Mouse (Mus musculus): ENCODE measurements at regions not wholly inside any gene's neighbourhood (a gene's known extent, or its start where the extent isn't known, plus 50 kb on each side); places are given as distances from the start of the nearest gene placed in this dataset.

GRCm38 (mm10) chr4:56374466-56374865 is 365.4 kb upstream of the Gm26657 start:
- DNase-seq (no peak), ATAC-seq (ENCODE audit: low FRiP score, low TSS enrichment) (no peak)
- H3K4me3 ChIP-seq (replicated peaks; ENCODE audit: low read depth, low read length) = no peak overlapping the region
- H3K36me3 ChIP-seq (ENCODE audit: control insufficient read depth, insufficient read depth, low read length) = no peaks in the 10 kb centered on the region
- WGBS = 93% methylated on average over 3 of the region's 3 CpGs
- no peaks in the 10 kb centered on the region for H3K4me1 ChIP-seq (ENCODE audit: control insufficient read depth, insufficient read depth, low read length)
- H3K9me3 ChIP-seq (ENCODE audit: control insufficient read depth, low read length) = no peaks in the 10 kb centered on the region
- H3K27me3 ChIP-seq (ENCODE audit: control insufficient read depth, insufficient read depth, low read length) = no peaks in the 10 kb centered on the region
- H3K27ac ChIP-seq (replicated peaks; ENCODE audit: low read depth, low read length) = no peak overlapping the region
- no peak overlapping the region for H3K9ac ChIP-seq (replicated peaks; ENCODE audit: low read length)
- no peak overlapping the region for H3K4me2 ChIP-seq (ENCODE audit: low read length)

DNA sequence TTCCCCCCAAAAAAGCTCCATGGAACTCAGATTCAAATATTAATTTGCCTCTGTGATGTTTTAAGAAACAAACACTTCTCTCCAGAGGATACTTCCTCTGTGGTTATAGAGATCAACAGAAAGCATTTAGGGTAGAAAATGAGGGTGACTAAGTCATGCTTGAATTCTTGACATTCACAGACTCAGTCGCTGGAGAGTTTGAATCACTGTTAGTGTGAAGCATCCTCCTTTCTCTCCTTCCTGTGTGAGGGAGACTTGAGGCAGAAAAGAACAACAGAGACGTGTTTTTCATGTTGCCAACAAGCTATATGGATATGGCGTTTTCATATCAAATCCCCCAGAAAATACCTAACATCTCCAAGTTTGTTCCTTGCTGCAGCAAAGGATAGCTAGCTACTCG is 366.1 kb upstream of the Gm26657 start:
- Histone ChIP-seq H3K27ac (replicated peaks; ENCODE audit: low read depth, low read length) (no peak overlapping the region), H3K4me1 (ENCODE audit: control insufficient read depth, insufficient read depth, low read length) (no peaks in the 10 kb centered on the region), H3K4me2 (ENCODE audit: low read length) (no peak overlapping the region), H3K36me3 (ENCODE audit: control insufficient read depth, insufficient read depth, low read length) (no peaks in the 10 kb centered on the region), H3K9ac (replicated peaks; ENCODE audit: low read length) (no peak overlapping the region), H3K9me3 (ENCODE audit: control insufficient read depth, low read length) (no peaks in the 10 kb centered on the region), H3K4me3 (replicated peaks; ENCODE audit: low read depth, low read length) (no peak overlapping the region), H3K27me3 (ENCODE audit: control insufficient read depth, insufficient read depth, low read length) (no peaks in the 10 kb centered on the region)
- ATAC-seq (ENCODE audit: low FRiP score, low TSS enrichment) (no peak), DNase-seq (no peak)
- WGBS = 82% methylated on average over 4 of the region's 4 CpGs

DNA sequence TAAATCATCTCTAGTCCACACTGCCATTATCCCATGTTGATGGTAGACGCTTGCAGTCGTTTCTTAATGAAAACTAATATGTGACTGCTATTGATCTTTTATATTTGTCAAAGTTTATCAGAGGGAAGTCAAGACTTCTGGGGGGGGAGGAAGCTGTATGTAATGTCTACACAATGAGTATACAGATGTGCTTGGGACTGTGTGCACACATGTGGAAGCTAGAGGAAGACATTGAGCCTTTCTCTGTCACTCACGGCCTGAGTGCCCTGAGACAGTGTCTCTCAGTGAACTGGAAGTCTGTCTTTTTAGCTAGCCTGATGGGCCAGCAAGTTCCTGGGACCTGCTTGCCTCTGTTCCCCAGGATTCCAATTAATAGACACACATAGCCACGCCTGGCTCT is 366.7 kb upstream of the Gm26657 start:
- H3K36me3 ChIP-seq (ENCODE audit: control insufficient read depth, insufficient read depth, low read length) = no peaks in the 10 kb centered on the region
- no peak overlapping the region for H3K4me3 ChIP-seq (replicated peaks; ENCODE audit: low read depth, low read length)
- ATAC-seq (ENCODE audit: low FRiP score, low TSS enrichment) = no peak
- no peaks in the 10 kb centered on the region for H3K27me3 ChIP-seq (ENCODE audit: control insufficient read depth, insufficient read depth, low read length)
- no peak overlapping the region for H3K27ac ChIP-seq (replicated peaks; ENCODE audit: low read depth, low read length)
- 87% methylated on average over 4 of the region's 4 CpGs for WGBS
- no peak overlapping the region for H3K4me2 ChIP-seq (ENCODE audit: low read length)
- no peaks in the 10 kb centered on the region for H3K4me1 ChIP-seq (ENCODE audit: control insufficient read depth, insufficient read depth, low read length)
- DNase-seq = no peak
- no peak overlapping the region for H3K9ac ChIP-seq (replicated peaks; ENCODE audit: low read length)
- H3K9me3 ChIP-seq (ENCODE audit: control insufficient read depth, low read length) = no peaks in the 10 kb centered on the region

DNA sequence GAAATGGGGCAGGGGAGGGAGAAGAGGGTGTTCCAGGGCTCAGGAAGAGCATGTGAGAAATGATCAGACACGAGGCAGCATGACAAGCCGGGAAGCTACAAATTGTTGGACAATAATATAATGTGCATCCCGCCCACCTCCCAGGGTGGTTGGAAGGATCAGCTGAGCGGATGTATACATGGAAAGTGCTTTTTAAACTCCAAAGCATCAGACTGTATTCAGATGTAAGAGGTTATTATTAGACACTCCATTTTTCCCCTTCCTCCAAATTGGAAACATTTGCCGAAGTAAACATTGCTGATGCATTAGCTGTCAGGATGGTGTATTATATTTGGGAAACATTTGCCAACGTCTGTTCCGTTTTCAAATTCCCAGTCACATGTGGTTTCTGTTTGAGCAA is 367.2 kb upstream of the Gm26657 start:
- Histone ChIP-seq H3K27ac (replicated peaks; ENCODE audit: low read depth, low read length) (no peak overlapping the region), H3K4me3 (replicated peaks; ENCODE audit: low read depth, low read length) (no peak overlapping the region), H3K4me1 (ENCODE audit: control insufficient read depth, insufficient read depth, low read length) (no peaks in the 10 kb centered on the region), H3K4me2 (ENCODE audit: low read length) (no peak overlapping the region), H3K36me3 (ENCODE audit: control insufficient read depth, insufficient read depth, low read length) (no peaks in the 10 kb centered on the region), H3K27me3 (ENCODE audit: control insufficient read depth, insufficient read depth, low read length) (no peaks in the 10 kb centered on the region), H3K9ac (replicated peaks; ENCODE audit: low read length) (no peak overlapping the region), H3K9me3 (ENCODE audit: control insufficient read depth, low read length) (no peaks in the 10 kb centered on the region)
- no peak for ATAC-seq (ENCODE audit: low FRiP score, low TSS enrichment)
- no peak for DNase-seq
- WGBS = 84% methylated on average over 7 of the region's 7 CpGs

- H3K4me3 ChIP-seq (replicated peaks; ENCODE audit: low read depth, low read length) = no peak overlapping the region
- no peak overlapping the region for H3K9ac ChIP-seq (replicated peaks; ENCODE audit: low read length)
- no peak for ATAC-seq (ENCODE audit: low FRiP score, low TSS enrichment)
- H3K27me3 ChIP-seq (ENCODE audit: control insufficient read depth, insufficient read depth, low read length) = no peaks in the 10 kb centered on the region
- H3K9me3 ChIP-seq (ENCODE audit: control insufficient read depth, low read length) = no peaks in the 10 kb centered on the region
- H3K36me3 ChIP-seq (ENCODE audit: control insufficient read depth, insufficient read depth, low read length) = no peaks in the 10 kb centered on the region
- H3K27ac ChIP-seq (replicated peaks; ENCODE audit: low read depth, low read length) = no peak overlapping the region
- 86% methylated on average over 6 of the region's 6 CpGs for WGBS
- no peak for DNase-seq
- H3K4me1 ChIP-seq (ENCODE audit: control insufficient read depth, insufficient read depth, low read length) = 0 out of 2 replicates have a peak, but pooled peaks cover 3% of the 10 kb centered on the region
- no peak overlapping the region for H3K4me2 ChIP-seq (ENCODE audit: low read length)
These were observed 375.3 kb upstream of the Gm26657 start for GRCm38 (mm10) chr4:56364594-56364993.

DNA sequence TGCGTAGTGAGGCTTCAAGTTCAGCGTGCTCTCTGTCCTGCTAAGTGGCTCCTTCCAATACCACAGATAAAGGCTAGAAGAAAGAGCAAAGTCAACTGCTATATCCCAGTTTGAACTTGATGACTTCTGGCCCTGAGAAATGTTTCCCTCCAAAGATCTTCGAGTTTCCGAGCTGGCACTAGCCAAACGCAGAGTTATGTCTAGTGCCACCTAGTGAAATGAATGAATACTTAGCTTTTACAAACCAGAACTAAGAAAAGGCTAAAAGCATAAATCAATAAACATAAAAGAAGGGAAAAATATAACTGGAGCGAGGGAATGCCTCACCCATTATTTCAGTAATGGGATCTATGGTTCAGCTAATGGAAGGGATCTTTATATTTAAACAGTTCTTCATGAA is 377.7 kb upstream of the Gm26657 start:
- DNase-seq = peak; percentile 80
- H3K27me3 ChIP-seq (ENCODE audit: control insufficient read depth, insufficient read depth, low read length) = no peaks in the 10 kb centered on the region
- 56% methylated on average over 6 of the region's 6 CpGs for WGBS

GRCm38 (mm10) chr4:56349216-56349615 is 390.7 kb upstream of the Gm26657 start:
- Histone ChIP-seq H3K27ac (replicated peaks; ENCODE audit: low read depth, low read length) (no peak overlapping the region), H3K4me2 (ENCODE audit: low read length) (no peak overlapping the region), H3K9me3 (ENCODE audit: control insufficient read depth, low read length) (no peaks in the 10 kb centered on the region), H3K4me3 (replicated peaks; ENCODE audit: low read depth, low read length) (no peak overlapping the region), H3K36me3 (ENCODE audit: control insufficient read depth, insufficient read depth, low read length) (no peaks in the 10 kb centered on the region), H3K4me1 (ENCODE audit: control insufficient read depth, insufficient read depth, low read length) (no peaks in the 10 kb centered on the region), H3K9ac (replicated peaks; ENCODE audit: low read length) (no peak overlapping the region), H3K27me3 (ENCODE audit: control insufficient read depth, insufficient read depth, low read length) (no peaks in the 10 kb centered on the region)
- WGBS = 89% methylated on average over 5 of the region's 5 CpGs
- DNase-seq (no peak), ATAC-seq (ENCODE audit: low FRiP score, low TSS enrichment) (no peak)

More for the DNA sequence above, 377.7 kb upstream of the Gm26657 start:
- Histone ChIP-seq H3K4me3 (replicated peaks; ENCODE audit: low read depth, low read length) (no peak overlapping the region), H3K27ac (replicated peaks; ENCODE audit: low read depth, low read length) (no peak overlapping the region), H3K9ac (replicated peaks; ENCODE audit: low read length) (no peak overlapping the region), H3K36me3 (ENCODE audit: control insufficient read depth, insufficient read depth, low read length) (no peaks in the 10 kb centered on the region), H3K4me1 (ENCODE audit: control insufficient read depth, insufficient read depth, low read length) (0 out of 2 replicates have a peak, but pooled peaks cover 3% of the 10 kb centered on the region), H3K9me3 (ENCODE audit: control insufficient read depth, low read length) (no peaks in the 10 kb centered on the region), H3K4me2 (ENCODE audit: low read length) (no peak overlapping the region)
- ATAC-seq (ENCODE audit: low FRiP score, low TSS enrichment) = no peak

DNA sequence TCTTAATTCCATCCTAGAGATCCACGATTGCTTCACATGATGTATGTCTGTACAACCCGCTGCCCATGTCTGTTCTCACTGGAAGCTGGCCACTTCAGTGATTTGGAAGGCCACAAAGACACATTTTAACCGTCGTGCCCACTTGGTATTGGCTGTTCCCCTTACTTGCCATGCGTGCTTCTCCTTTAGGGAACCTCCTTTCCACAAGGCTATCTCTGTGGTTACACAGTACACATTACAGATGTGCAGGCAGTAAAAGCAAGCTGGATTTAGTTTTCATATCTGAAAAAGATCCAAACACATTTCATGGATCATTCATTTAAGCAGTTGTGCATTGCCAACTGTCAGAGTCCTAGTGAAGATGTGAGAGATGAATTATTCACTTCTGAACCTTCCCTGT is 414.7 kb upstream of the Gm26657 start:
- no peak overlapping the region for H3K4me3 ChIP-seq (replicated peaks; ENCODE audit: low read depth, low read length)
- no peaks in the 10 kb centered on the region for H3K27me3 ChIP-seq (ENCODE audit: control insufficient read depth, insufficient read depth, low read length)
- ATAC-seq (ENCODE audit: low FRiP score, low TSS enrichment) = no peak
- H3K36me3 ChIP-seq (ENCODE audit: control insufficient read depth, insufficient read depth, low read length) = no peaks in the 10 kb centered on the region
- no peak for DNase-seq
- H3K27ac ChIP-seq (replicated peaks; ENCODE audit: low read depth, low read length) = no peak overlapping the region
- H3K4me2 ChIP-seq (ENCODE audit: low read length) = no peak overlapping the region
- H3K9ac ChIP-seq (replicated peaks; ENCODE audit: low read length) = no peak overlapping the region
- 90% methylated on average over 5 of the region's 5 CpGs for WGBS
- H3K9me3 ChIP-seq (ENCODE audit: control insufficient read depth, low read length) = no peaks in the 10 kb centered on the region
- no peaks in the 10 kb centered on the region for H3K4me1 ChIP-seq (ENCODE audit: control insufficient read depth, insufficient read depth, low read length)

- no peaks in the 10 kb centered on the region for H3K9me3 ChIP-seq (ENCODE audit: control insufficient read depth, low read length)
- H3K27ac ChIP-seq (replicated peaks; ENCODE audit: low read depth, low read length) = no peak overlapping the region
These were observed 420.7 kb upstream of the Gm26657 start for GRCm38 (mm10) chr4:56319134-56319533.

More at GRCm38 (mm10) chr4:56319134-56319533, 420.7 kb upstream of the Gm26657 start:
- 77% methylated on average over 4 of the region's 4 CpGs for WGBS
- DNase-seq (no peak), ATAC-seq (ENCODE audit: low FRiP score, low TSS enrichment) (no peak)
- Histone ChIP-seq H3K36me3 (ENCODE audit: control insufficient read depth, insufficient read depth, low read length) (no peaks in the 10 kb centered on the region), H3K27me3 (ENCODE audit: control insufficient read depth, insufficient read depth, low read length) (no peaks in the 10 kb centered on the region), H3K9ac (replicated peaks; ENCODE audit: low read length) (no peak overlapping the region), H3K4me2 (ENCODE audit: low read length) (no peak overlapping the region), H3K4me3 (replicated peaks; ENCODE audit: low read depth, low read length) (no peak overlapping the region), H3K4me1 (ENCODE audit: control insufficient read depth, insufficient read depth, low read length) (no peaks in the 10 kb centered on the region)

Data from midbrain, embryonic 14.5 days (tissue).